Mouse (Mus musculus) ES-E14 (cell line): ENCODE measurements around the gene Stox2.

ENCODE experiments used
- CHD2 ChIP-seq: IDR thresholded peaks from 2 replicates; pipeline ENCODE4 v1.6.1; 2014; ENCODE audit warnings: mild to moderate bottlenecking, low read depth, low read length, inconsistent platforms
- HCFC1 ChIP-seq: IDR thresholded peaks from 2 replicates; pipeline ENCODE4 v1.6.1; 2012; ENCODE audit warnings: low read length, inconsistent platforms, borderline replicate concordance; ENCODE audit not compliant: insufficient read depth
- ZC3H11A ChIP-seq: IDR thresholded peaks from 2 replicates; pipeline ENCODE4 v1.6.1; 2012; ENCODE audit warnings: low read depth, mild to moderate bottlenecking, inconsistent platforms, low read length, borderline replicate concordance

DNA sequence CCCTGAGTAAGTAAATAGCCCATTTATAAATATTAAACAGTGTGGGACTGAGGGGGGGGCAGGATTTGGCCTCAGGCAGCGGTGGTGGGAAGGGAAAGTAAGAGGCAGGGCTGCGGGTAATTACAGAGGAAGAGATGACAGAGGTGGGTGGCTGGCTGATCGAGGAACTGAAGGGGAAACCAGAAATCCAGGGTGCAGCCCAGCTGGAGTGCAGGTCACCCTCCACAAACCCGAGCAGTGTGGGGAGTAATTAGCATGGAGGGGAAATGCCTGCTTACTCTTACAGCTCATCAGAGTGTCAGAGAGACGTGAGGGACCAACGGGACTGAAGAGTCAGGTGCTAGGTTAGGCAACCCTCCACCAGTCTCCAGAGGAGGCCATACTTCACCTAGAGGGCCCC lies 98.4 kb downstream of the Stox2 start:
- TF ChIP-seq HCFC1 (no peak), ZC3H11A (no peak), CHD2 (no peak)
